Mouse (Mus musculus) liver, adult 2 months (tissue): ENCODE results near the gene Dnajb7.

Experiments
- CTCF ChIP-seq: fragments of 200-500 bp; IDR thresholded peaks from 2 replicates; pipeline ENCODE4 v1.5.1; 2011; ENCODE audit warnings: low read depth, low read length, control low read depth
- POLR2A ChIP-seq: fragments of 200-500 bp; IDR thresholded peaks from 2 replicates; pipeline ENCODE4 v1.6.1; 2011; ENCODE audit warnings: low read length, control low read depth; ENCODE audit not compliant: insufficient read depth; ENCODE audit errors: extremely low read depth

DNA sequence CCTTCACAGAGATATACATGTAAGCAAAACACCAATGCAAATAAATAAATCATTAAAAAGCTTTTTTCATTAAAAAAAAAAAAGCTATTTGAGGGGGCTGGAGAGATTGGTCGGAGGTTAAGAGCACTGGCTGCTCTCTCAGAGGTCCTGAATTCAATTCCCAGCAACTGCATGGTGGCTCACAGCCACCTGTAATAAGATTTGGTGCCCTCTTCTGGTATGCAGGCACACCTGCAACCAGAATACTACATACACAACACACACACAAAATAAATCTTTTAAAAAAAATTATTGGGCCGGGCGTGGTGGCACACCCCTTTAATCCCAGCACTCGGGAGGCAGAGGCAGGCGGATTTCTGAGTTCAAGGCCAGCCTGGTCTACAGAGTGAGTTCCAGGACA is 21.8 kb downstream of the Dnajb7 start:
- TF ChIP-seq CTCF (peak; percentile 38; the same call in 1 of the 2 replicates), POLR2A (no peak)
